Mouse (Mus musculus) intestine, embryonic 14.5 days (tissue): ENCODE results near the gene Cyp2d26. TPM values are rescaled to one million over a fixed set of nuclear protein-coding genes. Genes with fewer than 3 reads are reported as not detected.
"Not testable (repeated sequence)": the region's sequence is repeated elsewhere in the genome, so short reads cannot be mapped to it uniquely, and the experiment has no call there.

Experiments
- ATAC-seq: fragments of 200-750 bp; cut with Nextera tagmentation; replicated peaks from 2 replicates; pipeline ENCODE4 v1.8.0; 2017; ENCODE audit warnings: low read depth, moderate number of reproducible peaks, moderate TSS enrichment, moderate library complexity; ENCODE audit not compliant: low FRiP score, low TSS enrichment
- DNase-seq: peaks from one replicate; pipeline ENCODE4 v3.0.0-alpha.2; 2018; ENCODE audit warnings: low spot score
- H3K27ac ChIP-seq: fragments of 300-500 bp; sonication (generic); 2 replicates; pipeline ENCODE4 v1.5.1; 2014; ENCODE audit warnings: low read depth, mild to moderate bottlenecking, control low read depth
- H3K27me3 ChIP-seq: fragments of 300-500 bp; sonication (generic); replicated peaks from 2 replicates; pipeline ENCODE4 v1.6.1; 2014; ENCODE audit warnings: low read length, control low read depth; ENCODE audit not compliant: control insufficient read depth, insufficient read depth
- H3K36me3 ChIP-seq: fragments of 300-500 bp; sonication (generic); 2 replicates; pipeline ENCODE4 v1.6.1; 2014; ENCODE audit warnings: low read length, control low read depth; ENCODE audit not compliant: control insufficient read depth, insufficient read depth
- H3K4me1 ChIP-seq: fragments of 300-500 bp; sonication (generic); replicated peaks from 2 replicates; pipeline ENCODE4 v1.6.1; 2014; ENCODE audit warnings: low read length, control low read depth, mixed read lengths; ENCODE audit not compliant: control insufficient read depth, insufficient read depth
- H3K4me2 ChIP-seq: fragments of 300-500 bp; sonication (generic); 2 replicates; pipeline ENCODE4 v1.6.1; 2014; ENCODE audit warnings: low read length
- H3K4me3 ChIP-seq: fragments of 300-500 bp; sonication (generic); 2 replicates; pipeline ENCODE4 v1.5.1; 2014; ENCODE audit warnings: low read depth, low read length, control low read depth, mixed read lengths
- H3K9ac ChIP-seq: fragments of 300-500 bp; sonication (generic); 2 replicates; pipeline ENCODE4 v1.6.1; 2014; ENCODE audit warnings: mild to moderate bottlenecking, low read length
- H3K9me3 ChIP-seq: fragments of 300-500 bp; sonication (generic); 2 replicates; pipeline ENCODE4 v1.6.1; 2016; ENCODE audit warnings: low read length, control low read depth; ENCODE audit not compliant: control insufficient read depth
- WGBS: fragments of 180-500 bp; shearing (Covaris S2); extraction: QIAGEN DNeasy Blood & Tissue Kit; methylation state at CpG from one replicate; pipeline ENCODE4 v1.1.7; 2014; 5-methylcytosine and 5-hydroxymethylcytosine counted together
- polyA plus RNA-seq: library from polyadenylated mRNA; unstranded; fragments of >200 nt; fragmentation: Nextera tagmentation; extraction: Ambion mirVana; gene quantifications from 2 replicates; pipeline ENCODE4 v1.2.1, GENCODE M21; 2014

The Cyp2d26 gene
- polyA plus RNA-seq, 1 experiment from 2014 or later: 4.1 TPM

- ATAC-seq: no peak
- no peak overlapping the region for H3K9ac ChIP-seq
- WGBS: 60% methylated on average over 1 of the region's 1 CpGs
Observed at GRCm38 (mm10) chr15:82784581-82784980, 9.5 kb downstream of the Cyp2d26 start.

GRCm38 (mm10) chr15:82783800-82784199 is 10.3 kb downstream of the Cyp2d26 start:
- Histone ChIP-seq H3K27me3 (no peaks in the 10 kb centered on the region), H3K4me3 (no peak overlapping the region), H3K27ac (no peak overlapping the region), H3K4me2 (no peak overlapping the region), H3K9ac (no peak overlapping the region), H3K9me3 (no peaks in the 10 kb centered on the region), H3K36me3 (no peaks in the 10 kb centered on the region), H3K4me1 (no peaks in the 10 kb centered on the region)
- DNase-seq (no peak), ATAC-seq (no peak)
- WGBS: 50% methylated on average over 1 of the region's 1 CpGs

More at GRCm38 (mm10) chr15:82784581-82784980, 9.5 kb downstream of the Cyp2d26 start:
- Histone ChIP-seq H3K4me3 (no peak overlapping the region), H3K36me3 (no peaks in the 10 kb centered on the region), H3K27ac (no peak overlapping the region), H3K9me3 (no peaks in the 10 kb centered on the region), H3K4me1 (no peaks in the 10 kb centered on the region), H3K27me3 (no peaks in the 10 kb centered on the region), H3K4me2 (no peak overlapping the region)
- no peak for DNase-seq

- H3K9me3 ChIP-seq, H3K27ac ChIP-seq, H3K36me3 ChIP-seq, H3K4me3 ChIP-seq, H3K9ac ChIP-seq, H3K27me3 ChIP-seq, H3K4me1 ChIP-seq, H3K4me2 ChIP-seq, ATAC-seq, DNase-seq: not testable (repeated sequence)
- 87% methylated on average over 5 of the region's 5 CpGs for WGBS
Observed at GRCm38 (mm10) chr15:82777856-82778255, 16.2 kb downstream of the Cyp2d26 start.

- peak; percentile 16 for DNase-seq
- H3K27me3 ChIP-seq: no peaks in the 10 kb centered on the region
- H3K4me1 ChIP-seq: no peaks in the 10 kb centered on the region
- H3K27ac ChIP-seq: no peak overlapping the region
- no peak overlapping the region for H3K4me3 ChIP-seq
- H3K9me3 ChIP-seq: no peaks in the 10 kb centered on the region
- 86% methylated on average over 2 of the region's 2 CpGs for WGBS
- H3K36me3 ChIP-seq: no peaks in the 10 kb centered on the region
- H3K4me2 ChIP-seq: no peak overlapping the region
- ATAC-seq: no peak
- no peak overlapping the region for H3K9ac ChIP-seq
Observed at GRCm38 (mm10) chr15:82765943-82766342, 28.2 kb downstream of the Cyp2d26 start.

- ATAC-seq: no peak
- Histone ChIP-seq H3K36me3 (no peaks in the 10 kb centered on the region), H3K9ac (no peak overlapping the region), H3K4me2 (no peak overlapping the region), H3K4me1 (no peaks in the 10 kb centered on the region), H3K4me3 (no peak overlapping the region), H3K27ac (no peak overlapping the region), H3K9me3 (no peaks in the 10 kb centered on the region), H3K27me3 (no peaks in the 10 kb centered on the region)
- peak; percentile 3 for DNase-seq
- WGBS: 84% methylated on average over 6 of the region's 6 CpGs
Observed at GRCm38 (mm10) chr15:82764881-82765280, 29.2 kb downstream of the Cyp2d26 start.

GRCm38 (mm10) chr15:82763631-82764420 is 30.3 kb downstream of the Cyp2d26 start, which contains the start of gene Cyp2d40:
TSS of gene Cyp2d40 (minus strand) at chr15:82764183.
- Histone ChIP-seq H3K27ac (no peak within 1 kb of the TSS), H3K9ac (no peak within 1 kb of the TSS), H3K27me3 (no peaks in the 10 kb centered on the region), H3K4me1 (no peaks in the 10 kb centered on the region), H3K4me2 (no peak within 1 kb of the TSS), H3K36me3 (no peaks in the 10 kb centered on the region), H3K9me3 (no peaks in the 10 kb centered on the region), H3K4me3 (no peak within 1 kb of the TSS)
- WGBS: 87% methylated on average over 9 of the region's 9 CpGs
- no peak for DNase-seq
- ATAC-seq: no peak

- H3K9me3 ChIP-seq: 0 out of 2 replicates have a peak, but pooled peaks cover 3% of the 10 kb centered on the region
- no peak overlapping the region for H3K9ac ChIP-seq
- WGBS: 38% methylated on average over 1 of the region's 1 CpGs
- DNase-seq (no peak), ATAC-seq (no peak)
- no peaks in the 10 kb centered on the region for H3K36me3 ChIP-seq
- H3K4me2 ChIP-seq: no peak overlapping the region
- no peak overlapping the region for H3K27ac ChIP-seq
- no peak overlapping the region for H3K4me3 ChIP-seq
- no peaks in the 10 kb centered on the region for H3K27me3 ChIP-seq
- no peaks in the 10 kb centered on the region for H3K4me1 ChIP-seq
Observed at GRCm38 (mm10) chr15:82748141-82748540, 46.0 kb downstream of the Cyp2d26 start.

GRCm38 (mm10) chr15:82747516-82747915 is 46.6 kb downstream of the Cyp2d26 start:
- Histone ChIP-seq H3K4me1 (no peaks in the 10 kb centered on the region), H3K4me3 (no peak overlapping the region), H3K27me3 (no peaks in the 10 kb centered on the region), H3K9ac (no peak overlapping the region), H3K4me2 (no peak overlapping the region), H3K9me3 (0 out of 2 replicates have a peak, but pooled peaks cover 3% of the 10 kb centered on the region), H3K27ac (no peak overlapping the region), H3K36me3 (no peaks in the 10 kb centered on the region)
- ATAC-seq (no peak), DNase-seq (no peak)
- 48% methylated on average over 1 of the region's 1 CpGs for WGBS
